Mouse (Mus musculus) lung, embryonic 15.5 days (tissue): ENCODE results near the gene Qtrt1. TPM values are rescaled to one million over a fixed set of nuclear protein-coding genes. Genes with fewer than 3 reads are reported as not detected.

Experiments
- ATAC-seq: fragments of 200-750 bp; cut with Nextera tagmentation; 2 replicates; pipeline ENCODE4 v1.8.0; 2017; ENCODE audit warnings: moderate number of reproducible peaks, borderline replicate concordance; ENCODE audit not compliant: low FRiP score, low TSS enrichment; ENCODE audit errors: extremely low read depth
- H3K27ac ChIP-seq: fragments of 300-500 bp; sonication (generic); 2 replicates; pipeline ENCODE4 v1.5.1; 2015; ENCODE audit warnings: moderate library complexity, mild to moderate bottlenecking, inconsistent platforms
- H3K27me3 ChIP-seq: fragments of 300-500 bp; sonication (generic); 2 replicates; pipeline ENCODE4 v1.6.1; 2015; ENCODE audit warnings: inconsistent platforms
- H3K36me3 ChIP-seq: fragments of 300-500 bp; sonication (generic); 2 replicates; pipeline ENCODE4 v1.6.1; 2015; ENCODE audit warnings: inconsistent platforms
- H3K4me1 ChIP-seq: fragments of 300-500 bp; sonication (generic); 2 replicates; pipeline ENCODE4 v1.6.1; 2015; ENCODE audit warnings: inconsistent platforms
- H3K4me2 ChIP-seq: fragments of 300-500 bp; sonication (generic); 2 replicates; pipeline ENCODE4 v1.6.1; 2015; ENCODE audit warnings: inconsistent platforms, mild to moderate bottlenecking, moderate library complexity
- H3K4me3 ChIP-seq: fragments of 300-500 bp; sonication (generic); 2 replicates; pipeline ENCODE4 v1.5.1; 2015; ENCODE audit warnings: mild to moderate bottlenecking, inconsistent platforms
- H3K9ac ChIP-seq: fragments of 300-500 bp; sonication (generic); 2 replicates; pipeline ENCODE4 v1.6.1; 2015; ENCODE audit warnings: inconsistent platforms
- H3K9me3 ChIP-seq: fragments of 300-500 bp; sonication (generic); 2 replicates; pipeline ENCODE4 v1.6.1; 2016; ENCODE audit warnings: inconsistent platforms
- WGBS: fragments of 180-500 bp; shearing (Covaris S2); methylation state at CpG from one replicate; pipeline ENCODE4 v1.1.7; 2015; 5-methylcytosine and 5-hydroxymethylcytosine counted together
- polyA plus RNA-seq: library from polyadenylated mRNA; unstranded; fragments of >200 nt; fragmentation: Nextera tagmentation; extraction: Ambion mirVana; gene quantifications from 2 replicates; pipeline ENCODE4 v1.2.1, GENCODE M21; 2015

The Qtrt1 gene
- polyA plus RNA-seq, 1 experiment from 2014 or later: 42.4 TPM

- WGBS: 4% methylated on average over 6 of the region's 6 CpGs
- ATAC-seq: no peak
- H3K36me3 ChIP-seq: peaks cover 4% of the 10 kb centered on the region; the same call in 1 of the 2 replicates
- no peaks in the 10 kb centered on the region for H3K27me3 ChIP-seq
- peak overlapping the region; percentile 70 for H3K4me3 ChIP-seq
- H3K9ac ChIP-seq: peak overlapping the region; percentile 74
- H3K9me3 ChIP-seq: no peaks in the 10 kb centered on the region
- H3K4me2 ChIP-seq: peak overlapping the region; percentile 91
- H3K4me1 ChIP-seq: peaks cover 25% of the 10 kb centered on the region
- H3K27ac ChIP-seq: peak overlapping the region; percentile 69
These were observed 13.9 kb downstream of the Qtrt1 start for GRCm38 (mm10) chr9:21425556-21425945.

DNA sequence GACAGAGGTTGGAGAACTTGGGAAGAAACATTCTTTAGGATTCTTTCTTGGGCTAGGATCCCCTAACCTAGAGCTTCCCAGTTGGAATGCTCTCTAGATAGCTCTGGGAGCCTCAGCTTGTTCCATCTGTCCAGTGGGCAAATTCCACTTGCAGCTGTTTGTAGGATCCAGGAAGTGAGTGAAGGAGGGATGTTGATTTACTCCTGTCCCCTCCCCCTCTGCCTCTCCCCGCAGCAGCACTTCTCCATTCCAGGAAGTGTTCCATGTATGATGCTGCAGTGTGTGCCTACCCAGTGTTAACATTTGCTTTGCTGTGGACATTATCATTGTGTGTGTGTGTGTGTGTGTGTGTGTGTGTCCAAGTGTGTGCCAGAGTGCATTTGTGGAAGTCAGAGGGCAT lies 14.4 kb downstream of the Qtrt1 start:
- H3K9me3 ChIP-seq: no peaks in the 10 kb centered on the region
- H3K9ac ChIP-seq: peak overlapping the region; percentile 74
- no peaks in the 10 kb centered on the region for H3K36me3 ChIP-seq
- no peak overlapping the region for H3K27ac ChIP-seq
- H3K4me1 ChIP-seq: peaks cover 25% of the 10 kb centered on the region
- peak overlapping the region; percentile 91 for H3K4me2 ChIP-seq
- no peak for ATAC-seq
- H3K4me3 ChIP-seq: peak overlapping the region; percentile 70
- no peaks in the 10 kb centered on the region for H3K27me3 ChIP-seq
- WGBS: 0% methylated on average over 1 of the region's 1 CpGs

DNA sequence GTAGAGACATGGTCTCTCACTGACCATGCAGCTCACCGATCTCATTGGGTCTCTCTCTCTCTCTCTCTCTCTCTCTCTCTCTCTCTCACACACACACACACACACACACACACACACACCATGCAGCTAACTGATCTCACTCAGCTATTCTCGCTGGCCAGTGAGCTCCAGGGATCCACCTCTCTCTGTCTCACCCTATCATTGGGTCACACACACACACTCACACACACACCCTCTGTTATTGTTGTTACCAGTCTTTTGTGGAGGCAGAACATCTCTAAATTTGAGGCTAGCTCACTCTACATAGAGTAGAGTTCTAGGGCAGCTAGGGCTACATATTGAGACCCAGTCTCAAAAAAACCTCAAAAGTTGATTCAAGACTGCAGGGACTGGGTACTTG lies 14.9 kb downstream of the Qtrt1 start:
- WGBS: 62% methylated on average over 2 of the region's 2 CpGs
- Histone ChIP-seq H3K9me3 (no peaks in the 10 kb centered on the region), H3K36me3 (no peaks in the 10 kb centered on the region), H3K27me3 (no peaks in the 10 kb centered on the region), H3K4me2 (peak overlapping the region; percentile 91), H3K4me1 (peaks cover 25% of the 10 kb centered on the region), H3K9ac (no peak overlapping the region), H3K27ac (no peak overlapping the region), H3K4me3 (peak overlapping the region; percentile 70; the same call in 1 of the 2 replicates)
- ATAC-seq: no peak

DNA sequence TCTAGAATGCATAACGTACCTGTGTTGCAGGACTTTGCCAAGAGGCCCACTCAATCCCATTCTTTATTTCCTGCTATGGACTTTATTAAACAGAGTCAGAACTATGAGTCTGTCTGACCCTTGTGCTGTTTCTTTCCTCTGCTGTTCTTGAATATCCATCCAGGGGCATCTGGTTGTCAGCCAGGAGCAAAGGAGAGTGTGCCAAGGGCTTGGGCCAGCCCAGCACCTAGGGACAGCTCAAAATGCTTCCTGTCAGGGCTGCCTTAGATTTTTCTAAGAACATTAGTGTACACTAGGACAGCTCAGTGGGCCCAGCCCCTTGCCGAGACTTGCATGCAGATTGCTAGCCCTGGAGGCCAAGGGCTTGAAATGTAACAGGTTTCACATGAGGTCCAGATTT lies 16.1 kb downstream of the Qtrt1 start:
- no peaks in the 10 kb centered on the region for H3K9me3 ChIP-seq
- no peak overlapping the region for H3K4me2 ChIP-seq
- H3K36me3 ChIP-seq: no peaks in the 10 kb centered on the region
- no peak overlapping the region for H3K9ac ChIP-seq
- no peaks in the 10 kb centered on the region for H3K27me3 ChIP-seq
- 75% methylated on average over 2 of the region's 2 CpGs for WGBS
- no peak overlapping the region for H3K27ac ChIP-seq
- H3K4me1 ChIP-seq: peaks cover 25% of the 10 kb centered on the region
- H3K4me3 ChIP-seq: no peak overlapping the region
- ATAC-seq: no peak

GRCm38 (mm10) chr9:21428178-21428577 lies 16.5 kb downstream of the Qtrt1 start:
- Histone ChIP-seq H3K36me3 (no peaks in the 10 kb centered on the region), H3K4me3 (no peak overlapping the region), H3K4me2 (no peak overlapping the region), H3K27ac (no peak overlapping the region), H3K4me1 (peaks cover 25% of the 10 kb centered on the region), H3K9me3 (no peaks in the 10 kb centered on the region), H3K9ac (no peak overlapping the region), H3K27me3 (no peaks in the 10 kb centered on the region)
- no peak for ATAC-seq
- WGBS: 81% methylated on average over 6 of the region's 6 CpGs

DNA sequence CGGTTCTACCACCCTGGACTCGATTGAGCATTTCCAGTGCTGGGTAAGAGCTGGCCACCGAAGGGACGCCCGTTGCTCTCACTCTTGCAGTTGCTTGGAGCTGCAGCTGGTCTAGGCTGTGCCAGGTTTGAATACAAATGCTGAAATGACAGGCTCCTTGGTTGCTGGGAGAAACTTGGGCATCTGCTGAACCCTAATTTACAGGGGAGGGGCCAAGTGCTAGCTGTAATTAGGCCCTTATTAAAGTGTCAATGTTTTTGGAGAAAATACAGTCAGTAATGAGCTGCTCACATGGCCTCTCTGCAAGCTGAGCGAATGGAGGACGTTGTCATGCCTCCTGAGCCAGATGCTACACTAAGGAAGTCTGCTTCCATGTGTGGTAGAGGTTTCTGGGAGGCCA lies 19.1 kb downstream of the Qtrt1 start:
- Histone ChIP-seq H3K4me3 (no peak overlapping the region), H3K9ac (no peak overlapping the region), H3K36me3 (no peaks in the 10 kb centered on the region), H3K27ac (no peak overlapping the region), H3K4me1 (peaks cover 23% of the 10 kb centered on the region), H3K4me2 (no peak overlapping the region), H3K9me3 (no peaks in the 10 kb centered on the region), H3K27me3 (no peaks in the 10 kb centered on the region)
- ATAC-seq: no peak
- WGBS: 84% methylated on average over 7 of the region's 7 CpGs

- no peaks in the 10 kb centered on the region for H3K9me3 ChIP-seq
- WGBS: 83% methylated on average over 7 of the region's 7 CpGs
These were observed 20.4 kb downstream of the Qtrt1 start for GRCm38 (mm10) chr9:21432066-21432465.

GRCm38 (mm10) chr9:21433766-21434165 lies 22.1 kb downstream of the Qtrt1 start:
- peak; percentile 11; the same call in 1 of the 2 replicates for ATAC-seq
- no peaks in the 10 kb centered on the region for H3K36me3 ChIP-seq
- H3K9ac ChIP-seq: no peak overlapping the region
- H3K27me3 ChIP-seq: no peaks in the 10 kb centered on the region
- no peak overlapping the region for H3K27ac ChIP-seq
- no peaks in the 10 kb centered on the region for H3K9me3 ChIP-seq
- H3K4me1 ChIP-seq: peaks cover 21% of the 10 kb centered on the region
- no peak overlapping the region for H3K4me3 ChIP-seq
- WGBS: 72% methylated on average over 8 of the region's 8 CpGs
- no peak overlapping the region for H3K4me2 ChIP-seq

More at GRCm38 (mm10) chr9:21432066-21432465, 20.4 kb downstream of the Qtrt1 start:
- Histone ChIP-seq H3K4me2 (no peak overlapping the region), H3K27ac (no peak overlapping the region), H3K9ac (no peak overlapping the region), H3K36me3 (no peaks in the 10 kb centered on the region), H3K4me3 (no peak overlapping the region), H3K27me3 (no peaks in the 10 kb centered on the region), H3K4me1 (peaks cover 17% of the 10 kb centered on the region)
- no peak for ATAC-seq

GRCm38 (mm10) chr9:21434410-21434809 lies 22.8 kb downstream of the Qtrt1 start:
- peaks cover 23% of the 10 kb centered on the region for H3K4me1 ChIP-seq
- no peak overlapping the region for H3K4me2 ChIP-seq
- no peak overlapping the region for H3K27ac ChIP-seq
- 83% methylated on average over 2 of the region's 2 CpGs for WGBS
- H3K9ac ChIP-seq: no peak overlapping the region
- H3K36me3 ChIP-seq: no peaks in the 10 kb centered on the region
- H3K9me3 ChIP-seq: no peaks in the 10 kb centered on the region
- ATAC-seq: no peak
- H3K27me3 ChIP-seq: no peaks in the 10 kb centered on the region
- H3K4me3 ChIP-seq: no peak overlapping the region

- Histone ChIP-seq H3K4me3 (no peak overlapping the region), H3K4me2 (no peak overlapping the region), H3K36me3 (no peaks in the 10 kb centered on the region), H3K27ac (no peak overlapping the region), H3K27me3 (no peaks in the 10 kb centered on the region), H3K9me3 (no peaks in the 10 kb centered on the region), H3K4me1 (peaks cover 19% of the 10 kb centered on the region), H3K9ac (no peak overlapping the region)
- no peak for ATAC-seq
- WGBS: 75% methylated on average over 7 of the region's 7 CpGs
These were observed 24.4 kb downstream of the Qtrt1 start for GRCm38 (mm10) chr9:21435777-21436635.

DNA sequence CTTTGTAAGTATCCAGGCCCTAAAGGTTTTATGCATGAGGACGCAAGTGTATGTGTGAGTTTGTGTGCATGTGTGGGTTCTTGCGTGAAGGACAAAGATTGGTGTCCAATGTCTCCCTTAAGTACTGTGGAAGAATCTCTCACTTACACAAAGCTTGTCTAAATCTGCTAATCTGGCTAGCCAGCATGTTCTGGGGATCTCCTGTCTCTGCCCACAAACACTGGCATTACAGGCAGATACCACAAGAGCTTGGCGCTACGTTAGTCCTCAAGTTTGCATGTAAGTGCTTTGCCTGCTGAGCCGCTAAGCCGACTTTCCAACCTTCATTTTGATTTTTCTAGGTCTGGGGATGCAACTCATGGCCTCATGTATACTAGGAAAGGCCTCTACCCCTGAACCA lies 25.9 kb downstream of the Qtrt1 start:
- Histone ChIP-seq H3K9me3 (no peaks in the 10 kb centered on the region), H3K4me1 (peaks cover 19% of the 10 kb centered on the region), H3K36me3 (no peaks in the 10 kb centered on the region), H3K27me3 (no peaks in the 10 kb centered on the region), H3K9ac (no peak overlapping the region), H3K4me2 (no peak overlapping the region), H3K27ac (peak overlapping the region; percentile 41), H3K4me3 (no peak overlapping the region)
- no peak for ATAC-seq
- 90% methylated on average over 6 of the region's 6 CpGs for WGBS

- Histone ChIP-seq H3K4me3 (no peak overlapping the region), H3K36me3 (no peaks in the 10 kb centered on the region), H3K27ac (peak overlapping the region; percentile 41; the same call in 1 of the 2 replicates), H3K4me1 (peaks cover 19% of the 10 kb centered on the region), H3K9me3 (no peaks in the 10 kb centered on the region), H3K27me3 (no peaks in the 10 kb centered on the region), H3K9ac (no peak overlapping the region), H3K4me2 (no peak overlapping the region)
- WGBS: 41% methylated on average over 3 of the region's 3 CpGs
- no peak; the same call in 1 of the 2 replicates for ATAC-seq
These were observed 26.6 kb downstream of the Qtrt1 start for GRCm38 (mm10) chr9:21438219-21438618.
